Mouse (Mus musculus) stomach, embryonic 14.5 days (tissue): Measurements from ENCODE around the gene Dnase2b. TPM values are rescaled to one million over a fixed set of nuclear protein-coding genes. Genes with fewer than 3 reads are reported as not detected.

Source experiments
- ATAC-seq: fragments of 200-750 bp; cut with Nextera tagmentation; 2 replicates; pipeline ENCODE4 v1.8.0; 2017; ENCODE audit warnings: low read depth, moderate TSS enrichment; ENCODE audit not compliant: insufficient number of reproducible peaks, insufficient read depth, low FRiP score
- H3K27ac ChIP-seq: fragments of 300-500 bp; sonication (generic); 2 replicates; pipeline ENCODE4 v1.5.1; 2014; ENCODE audit warnings: mild to moderate bottlenecking, low read length, moderate library complexity, mixed read lengths
- H3K27me3 ChIP-seq: fragments of 300-500 bp; sonication (generic); 2 replicates; pipeline ENCODE4 v1.6.1; 2014; ENCODE audit warnings: low read length, control low read depth, mixed read lengths; ENCODE audit not compliant: control insufficient read depth, insufficient read depth
- H3K36me3 ChIP-seq: fragments of 300-500 bp; sonication (generic); 2 replicates; pipeline ENCODE4 v1.6.1; 2014; ENCODE audit warnings: mild to moderate bottlenecking, control low read depth, low read length, moderate library complexity, mixed read lengths; ENCODE audit not compliant: control insufficient read depth, insufficient read depth
- H3K4me1 ChIP-seq: fragments of 300-500 bp; sonication (generic); 2 replicates; pipeline ENCODE4 v1.6.1; 2014; ENCODE audit warnings: low read length, control low read depth, mixed read lengths; ENCODE audit not compliant: control insufficient read depth, insufficient read depth
- H3K4me2 ChIP-seq: fragments of 300-500 bp; sonication (generic); replicated peaks from 2 replicates; pipeline ENCODE4 v1.6.1; 2014; ENCODE audit warnings: low read depth, low read length, control low read depth
- H3K4me3 ChIP-seq: fragments of 300-500 bp; sonication (generic); 2 replicates; pipeline ENCODE4 v1.5.1; 2014; ENCODE audit warnings: low read depth, low read length, control low read depth
- H3K9ac ChIP-seq: fragments of 300-500 bp; sonication (generic); replicated peaks from 2 replicates; pipeline ENCODE4 v1.6.1; 2014; ENCODE audit warnings: low read depth, mild to moderate bottlenecking, control low read depth, low read length, moderate library complexity, mixed read lengths
- H3K9me3 ChIP-seq: fragments of 300-500 bp; sonication (generic); 2 replicates; pipeline ENCODE4 v1.6.1; 2016; ENCODE audit warnings: low read depth, low read length, control low read depth; ENCODE audit not compliant: control insufficient read depth
- WGBS: fragments of 180-500 bp; shearing (Covaris S2); extraction: QIAGEN DNeasy Blood & Tissue Kit; methylation state at CpG from one replicate; pipeline ENCODE4 v1.1.7; 2014; 5-methylcytosine and 5-hydroxymethylcytosine counted together
- polyA plus RNA-seq: library from polyadenylated mRNA; unstranded; fragments of >200 nt; fragmentation: Nextera tagmentation; extraction: Ambion mirVana; gene quantifications from 2 replicates; pipeline ENCODE4 v1.2.1, GENCODE M21; 2014

Dnase2b gene
- polyA plus RNA-seq, 1 experiment from 2014 or later: not detected

- no peak overlapping the region for H3K4me2 ChIP-seq
- no peak for ATAC-seq
- H3K4me3 ChIP-seq: no peak overlapping the region
- no peaks in the 10 kb centered on the region for H3K9me3 ChIP-seq
- no peaks in the 10 kb centered on the region for H3K36me3 ChIP-seq
- H3K4me1 ChIP-seq: no peaks in the 10 kb centered on the region
- H3K27me3 ChIP-seq: no peaks in the 10 kb centered on the region
- H3K9ac ChIP-seq: no peak overlapping the region
- H3K27ac ChIP-seq: no peak overlapping the region
- WGBS: 78% methylated on average over 6 of the region's 6 CpGs
These were observed 44.5 kb downstream of the Dnase2b start for GRCm38 (mm10) chr3:146570939-146571338.

GRCm38 (mm10) chr3:146570148-146570782 is 45.1 kb downstream of the Dnase2b start, which contains the start of gene Uox:
Gene Uox (plus strand): TSS chr3:146570426.
- H3K4me3 ChIP-seq: no peak within 1 kb of the TSS
- ATAC-seq: no peak
- WGBS: 72% methylated on average over 10 of the region's 10 CpGs

GRCm38 (mm10) chr3:146569594-146569993 is 45.8 kb downstream of the Dnase2b start:
- H3K27me3 ChIP-seq: no peaks in the 10 kb centered on the region
- WGBS: 89% methylated on average over 3 of the region's 3 CpGs

More at GRCm38 (mm10) chr3:146570148-146570782, 45.1 kb downstream of the Dnase2b start, which contains the start of gene Uox:
- no peaks in the 10 kb centered on the region for H3K9me3 ChIP-seq
- no peaks in the 10 kb centered on the region for H3K27me3 ChIP-seq
- no peak within 1 kb of the TSS for H3K9ac ChIP-seq
- H3K27ac ChIP-seq: no peak within 1 kb of the TSS
- no peak within 1 kb of the TSS for H3K4me2 ChIP-seq
- no peaks in the 10 kb centered on the region for H3K36me3 ChIP-seq
- no peaks in the 10 kb centered on the region for H3K4me1 ChIP-seq

GRCm38 (mm10) chr3:146567884-146568530 is 47.4 kb downstream of the Dnase2b start:
- Histone ChIP-seq H3K4me2 (no peak overlapping the region), H3K36me3 (no peaks in the 10 kb centered on the region), H3K4me1 (no peaks in the 10 kb centered on the region), H3K27me3 (no peaks in the 10 kb centered on the region), H3K9me3 (no peaks in the 10 kb centered on the region), H3K27ac (no peak overlapping the region), H3K4me3 (no peak overlapping the region), H3K9ac (no peak overlapping the region)
- 69% methylated on average over 9 of the region's 9 CpGs for WGBS
- no peak for ATAC-seq

More at GRCm38 (mm10) chr3:146569594-146569993, 45.8 kb downstream of the Dnase2b start:
- Histone ChIP-seq H3K27ac (no peak overlapping the region), H3K36me3 (no peaks in the 10 kb centered on the region), H3K4me3 (no peak overlapping the region), H3K4me1 (no peaks in the 10 kb centered on the region), H3K9ac (no peak overlapping the region), H3K4me2 (no peak overlapping the region), H3K9me3 (no peaks in the 10 kb centered on the region)
- no peak for ATAC-seq

- WGBS: 28% methylated on average over 7 of the region's 7 CpGs
- no peaks in the 10 kb centered on the region for H3K4me1 ChIP-seq
- H3K27me3 ChIP-seq: no peaks in the 10 kb centered on the region
- H3K9ac ChIP-seq: no peak overlapping the region
- H3K9me3 ChIP-seq: no peaks in the 10 kb centered on the region
- no peak overlapping the region for H3K27ac ChIP-seq
- no peak overlapping the region for H3K4me2 ChIP-seq
- H3K4me3 ChIP-seq: no peak overlapping the region
- no peaks in the 10 kb centered on the region for H3K36me3 ChIP-seq
- ATAC-seq: no peak
These were observed 48.0 kb downstream of the Dnase2b start for GRCm38 (mm10) chr3:146567366-146567765.

GRCm38 (mm10) chr3:146565065-146565411 is 50.4 kb downstream of the Dnase2b start:
- WGBS: 83% methylated on average over 1 of the region's 1 CpGs
- Histone ChIP-seq H3K4me1 (no peaks in the 10 kb centered on the region), H3K4me3 (no peak overlapping the region), H3K36me3 (no peaks in the 10 kb centered on the region), H3K27me3 (no peaks in the 10 kb centered on the region), H3K4me2 (no peak overlapping the region), H3K27ac (no peak overlapping the region), H3K9me3 (no peaks in the 10 kb centered on the region), H3K9ac (no peak overlapping the region)
- no peak for ATAC-seq

- 45% methylated on average over 14 of the region's 14 CpGs for WGBS
- no peak overlapping the region for H3K9ac ChIP-seq
- no peaks in the 10 kb centered on the region for H3K4me1 ChIP-seq
- H3K36me3 ChIP-seq: no peaks in the 10 kb centered on the region
- no peak overlapping the region for H3K4me3 ChIP-seq
- H3K4me2 ChIP-seq: no peak overlapping the region
- no peaks in the 10 kb centered on the region for H3K9me3 ChIP-seq
- no peak for ATAC-seq
- no peak overlapping the region for H3K27ac ChIP-seq
- H3K27me3 ChIP-seq: no peaks in the 10 kb centered on the region
These were observed 50.9 kb downstream of the Dnase2b start for GRCm38 (mm10) chr3:146564268-146565064.

GRCm38 (mm10) chr3:146562936-146563335 is 52.5 kb downstream of the Dnase2b start:
- no peaks in the 10 kb centered on the region for H3K9me3 ChIP-seq
- H3K9ac ChIP-seq: no peak overlapping the region
- no peaks in the 10 kb centered on the region for H3K27me3 ChIP-seq
- no peak overlapping the region for H3K27ac ChIP-seq
- WGBS: 93% methylated on average over 7 of the region's 7 CpGs
- ATAC-seq: no peak
- H3K36me3 ChIP-seq: no peaks in the 10 kb centered on the region
- H3K4me3 ChIP-seq: no peak overlapping the region
- H3K4me1 ChIP-seq: no peaks in the 10 kb centered on the region
- H3K4me2 ChIP-seq: no peak overlapping the region
